8 mouse cellular contexts compared by ENCODE assay signal in genomic region chr6:120362774-120363687, GRCm38 (mm10). TPM values are rescaled to one million over a fixed set of nuclear protein-coding genes. Genes with fewer than 3 reads are reported as not detected.
DNase-seq lines count a peak whose midpoint lies in the region; ATAC-seq lines count a peak whose summit lies in the region.

No protein-coding gene starts in this region.

- no peaks in the 10 kb centered on the region for H3K9me3 ChIP-seq in kidney, embryonic 16.5 days (ENCODE audit: low read length)
- no peaks in the 10 kb centered on the region for H3K9me3 ChIP-seq in hindbrain, embryonic 16.5 days (ENCODE audit: control insufficient read depth, low read length)
- no peaks in the 10 kb centered on the region for H3K9me3 ChIP-seq in midbrain, embryonic 13.5 days

- 20% methylated on average over 15 of the region's 15 CpGs for WGBS in kidney, embryonic 16.5 days
- 30% methylated on average over 15 of the region's 15 CpGs for WGBS in hindbrain, embryonic 16.5 days
- 26% methylated on average over 15 of the region's 15 CpGs for WGBS in midbrain, embryonic 13.5 days

- peaks cover 8% of the 10 kb centered on the region for H3K36me3 ChIP-seq in kidney, embryonic 16.5 days (ENCODE audit: insufficient read depth, low read length)
- peaks cover 4% of the 10 kb centered on the region; the same call in 1 of the 2 replicates for H3K36me3 ChIP-seq in hindbrain, embryonic 16.5 days (ENCODE audit: control insufficient read depth, insufficient read depth, low read length)
- H3K36me3 ChIP-seq in midbrain, embryonic 13.5 days, result peaks cover 9% of the 10 kb centered on the region

- ATAC-seq in kidney, embryonic 16.5 days (ENCODE audit: low FRiP score, low TSS enrichment), result 0 out of 2 replicates have a peak, but pooled peaks have one; percentile 1
- no peak for ATAC-seq in hindbrain, embryonic 16.5 days
- peak; percentile 31; the same call in 1 of the 2 replicates for ATAC-seq in midbrain, embryonic 13.5 days

- peak overlapping the region; percentile 99 for H3K27ac ChIP-seq in kidney, embryonic 16.5 days (ENCODE audit: low read length)
- peak overlapping the region; percentile 100 for H3K27ac ChIP-seq in brown adipose tissue, adult 24 weeks (replicated peaks; ENCODE audit: low read depth, low read length)
- H3K27ac ChIP-seq in hindbrain, embryonic 16.5 days (ENCODE audit: low read depth, low read length), result peak overlapping the region; percentile 92
- peak overlapping the region; percentile 93 for H3K27ac ChIP-seq in midbrain, embryonic 13.5 days

- H3K27me3 ChIP-seq in kidney, embryonic 16.5 days (ENCODE audit: insufficient read depth, low read length), result no peaks in the 10 kb centered on the region
- no peaks in the 10 kb centered on the region for H3K27me3 ChIP-seq in hindbrain, embryonic 16.5 days (replicated peaks; ENCODE audit: control insufficient read depth, insufficient read depth, low read length)
- no peaks in the 10 kb centered on the region for H3K27me3 ChIP-seq in midbrain, embryonic 13.5 days

- no peak for DNase-seq in kidney, adult 18-20 months
- no peak for DNase-seq in left cerebral cortex, adult 9 months (ENCODE audit: low spot score in 2 of 2)
- DNase-seq in thymus, postnatal 10 days (ENCODE audit: low spot score in 2 of 2), result no peak
- no peak for DNase-seq in cerebellum, adult 11-12 months

- peak overlapping the region; percentile 90 for H3K4me2 ChIP-seq in kidney, embryonic 16.5 days (replicated peaks; ENCODE audit: low read depth, low read length)
- peak overlapping the region; percentile 75 for H3K4me2 ChIP-seq in hindbrain, embryonic 16.5 days (ENCODE audit: low read length)
- H3K4me2 ChIP-seq in midbrain, embryonic 13.5 days (replicated peaks), result peak overlapping the region; percentile 98

- H3K4me3 ChIP-seq in kidney, embryonic 16.5 days (ENCODE audit: low read length), result peak overlapping the region; percentile 90
- H3K4me3 ChIP-seq in brown adipose tissue, adult 24 weeks (ENCODE audit: insufficient read depth, low read depth, low read length), result peak overlapping the region; percentile 81
- H3K4me3 ChIP-seq in hindbrain, embryonic 16.5 days (ENCODE audit: low read length), result peak overlapping the region; percentile 88
- H3K4me3 ChIP-seq in midbrain, embryonic 13.5 days (replicated peaks), result peak overlapping the region; percentile 82

- H3K9ac ChIP-seq in kidney, embryonic 16.5 days (replicated peaks; ENCODE audit: low read length), result peak overlapping the region; percentile 85
- H3K9ac ChIP-seq in hindbrain, embryonic 16.5 days (ENCODE audit: low read depth, low read length), result peak overlapping the region; percentile 88
- H3K9ac ChIP-seq in midbrain, embryonic 13.5 days (replicated peaks), result peak overlapping the region; percentile 93

- peaks cover 14% of the 10 kb centered on the region for H3K4me1 ChIP-seq in kidney, embryonic 16.5 days (ENCODE audit: insufficient read depth, low read length)
- peaks cover 12% of the 10 kb centered on the region; the same call in 1 of the 2 replicates for H3K4me1 ChIP-seq in brown adipose tissue, adult 24 weeks (ENCODE audit: control insufficient read depth, insufficient read depth, insufficient read length, low read length)
- peaks cover 15% of the 10 kb centered on the region for H3K4me1 ChIP-seq in hindbrain, embryonic 16.5 days (ENCODE audit: control insufficient read depth, insufficient read depth, low read depth, low read length)
- peaks cover 20% of the 10 kb centered on the region for H3K4me1 ChIP-seq in midbrain, embryonic 13.5 days (replicated peaks)

RNA-seq across cellular contexts. Expression of gene Kdm5a, which starts 0.9 kb away (rescaled TPM):
- 44.8 and 54.4 TPM in 2 replicates for polyA plus RNA-seq in kidney, embryonic 16.5 days (2015; fragmentation: Nextera tagmentation; extraction: Ambion mirVana)
- polyA plus RNA-seq in brown adipose tissue, adult 24 weeks (2012; ENCODE audit: insufficient read depth, insufficient read length, missing spikeins), result 19.2 and 26.5 TPM in 2 replicates
- polyA plus RNA-seq in hindbrain, embryonic 16.5 days (2015; fragmentation: Nextera tagmentation; extraction: Ambion mirVana), result 26.3 and 29.0 TPM in 2 replicates
- 54.0 and 58.4 TPM in 2 replicates for polyA plus RNA-seq in midbrain, embryonic 13.5 days (2015; fragmentation: Nextera tagmentation; extraction: Ambion mirVana)

RNA-seq across cellular contexts. Expression of gene Ccdc77, which starts 1.1 kb away (rescaled TPM):
- polyA plus RNA-seq in kidney, embryonic 16.5 days (2015; fragmentation: Nextera tagmentation; extraction: Ambion mirVana), result 25.5 and 25.8 TPM in 2 replicates
- 3.6 TPM in 2 replicates for polyA plus RNA-seq in brown adipose tissue, adult 24 weeks (2012; ENCODE audit: insufficient read depth, insufficient read length, missing spikeins)
- 11.7 and 12.1 TPM in 2 replicates for polyA plus RNA-seq in hindbrain, embryonic 16.5 days (2015; fragmentation: Nextera tagmentation; extraction: Ambion mirVana)
- 16.0 and 16.9 TPM in 2 replicates for polyA plus RNA-seq in midbrain, embryonic 13.5 days (2015; fragmentation: Nextera tagmentation; extraction: Ambion mirVana)
